Mouse (Mus musculus): ENCODE measurements around the gene Crtam.

Crtam gene

DNA sequence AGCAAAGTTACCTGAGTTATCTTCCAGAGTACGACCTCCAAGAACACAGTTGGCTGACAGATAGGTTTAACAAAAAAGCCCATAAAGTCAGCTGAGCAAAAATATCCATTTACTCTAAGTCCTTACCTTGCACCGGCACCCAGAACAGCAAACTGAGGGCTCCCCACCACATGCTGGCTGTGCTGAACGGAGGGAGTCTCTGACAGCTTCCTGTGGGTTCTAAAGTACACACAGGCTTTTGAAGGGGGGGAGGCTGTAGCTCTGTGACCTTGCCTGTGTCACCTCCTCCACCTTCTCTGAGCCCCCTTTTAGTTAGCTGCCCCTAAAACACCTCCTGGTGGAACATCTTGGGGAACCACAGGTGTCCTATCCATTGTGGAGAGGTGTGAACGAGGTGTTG, at the start of gene Crtam:
Crtam (minus strand) TSS at position 214 of the 400 bp plus-strand sequence.
- no peak for DNase-seq

DNA sequence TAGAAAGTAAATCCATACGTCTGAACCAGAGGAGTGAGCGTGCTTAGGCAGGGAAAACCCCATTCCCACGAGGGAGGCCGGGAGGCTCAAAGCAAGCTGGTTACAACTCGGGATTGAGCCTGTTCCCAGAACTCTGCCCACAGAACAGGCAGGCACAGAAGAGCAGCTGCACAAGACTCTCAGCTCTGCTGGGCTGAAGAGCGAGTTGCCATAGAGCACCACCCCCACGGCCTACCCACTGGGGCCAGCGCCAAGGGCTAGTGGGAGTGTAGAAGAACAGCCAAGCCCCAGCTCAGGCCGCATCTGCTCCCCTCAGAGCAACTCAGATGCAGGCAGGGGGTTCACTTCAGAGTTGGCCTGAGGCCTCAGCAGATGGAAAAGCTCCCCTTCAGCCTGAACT, 49.7 kb upstream of the Crtam start:
- no peak for DNase-seq

DNA sequence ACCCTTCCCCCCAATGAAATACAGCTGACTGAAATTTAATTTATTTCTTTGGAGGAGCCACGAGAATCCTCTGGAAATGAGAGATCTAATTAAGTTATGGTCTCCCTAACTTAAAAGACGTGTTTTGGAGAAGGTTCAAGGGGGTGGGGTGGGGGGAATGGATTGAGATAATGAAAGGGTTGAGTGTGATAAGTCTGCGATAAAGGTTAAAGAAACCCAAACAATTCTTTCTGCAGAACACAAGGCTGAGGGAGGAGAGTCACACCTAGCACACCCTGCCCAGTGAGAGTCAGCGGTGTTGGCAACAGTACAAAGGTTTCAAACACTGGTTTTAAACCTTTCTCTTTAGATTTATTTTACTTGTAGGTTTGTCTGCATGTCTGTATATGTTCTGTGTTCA, 49.0 kb upstream of the Crtam start:
- DNase-seq = no peak

DNA sequence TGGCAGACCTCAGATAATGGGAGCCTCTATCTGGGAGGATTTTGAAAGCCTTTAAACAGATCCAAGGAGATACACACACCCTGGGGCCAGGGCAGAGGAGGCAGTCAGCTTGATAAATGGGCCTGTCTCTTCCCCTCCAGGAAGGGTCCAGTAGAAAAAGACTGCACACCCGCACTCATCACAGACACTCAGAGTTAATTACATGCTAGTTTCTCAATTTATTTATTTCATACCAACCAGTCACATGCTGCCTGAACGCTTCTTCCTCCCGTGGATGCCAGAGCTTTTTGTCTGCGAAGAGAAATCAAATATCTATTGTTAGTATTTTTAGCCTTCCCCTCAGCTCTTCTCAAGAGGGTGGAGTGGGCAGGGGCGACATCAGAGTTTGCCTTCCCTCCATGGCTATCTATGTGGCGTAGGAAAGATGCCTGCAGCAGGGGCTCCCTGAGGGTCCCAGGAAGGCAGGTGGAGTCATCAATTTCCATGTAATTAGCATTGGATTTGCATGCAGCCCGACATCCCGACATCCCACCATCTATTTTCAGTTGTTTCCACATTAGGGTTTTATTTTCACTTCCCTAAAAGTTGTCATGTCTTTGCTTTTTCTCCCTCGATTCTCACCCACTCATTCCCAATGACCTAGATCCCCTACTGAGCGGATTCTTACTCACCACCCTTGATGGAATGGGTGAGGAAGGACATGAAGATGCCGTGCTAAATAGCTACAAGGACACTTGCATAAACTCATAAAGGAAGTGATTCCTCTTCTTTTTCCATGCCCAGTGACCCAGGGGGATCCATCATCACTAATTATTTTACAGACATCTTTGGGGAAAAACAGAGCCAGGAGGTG, 46.9 kb upstream of the Crtam start:
- DNase-seq = no peak

DNA sequence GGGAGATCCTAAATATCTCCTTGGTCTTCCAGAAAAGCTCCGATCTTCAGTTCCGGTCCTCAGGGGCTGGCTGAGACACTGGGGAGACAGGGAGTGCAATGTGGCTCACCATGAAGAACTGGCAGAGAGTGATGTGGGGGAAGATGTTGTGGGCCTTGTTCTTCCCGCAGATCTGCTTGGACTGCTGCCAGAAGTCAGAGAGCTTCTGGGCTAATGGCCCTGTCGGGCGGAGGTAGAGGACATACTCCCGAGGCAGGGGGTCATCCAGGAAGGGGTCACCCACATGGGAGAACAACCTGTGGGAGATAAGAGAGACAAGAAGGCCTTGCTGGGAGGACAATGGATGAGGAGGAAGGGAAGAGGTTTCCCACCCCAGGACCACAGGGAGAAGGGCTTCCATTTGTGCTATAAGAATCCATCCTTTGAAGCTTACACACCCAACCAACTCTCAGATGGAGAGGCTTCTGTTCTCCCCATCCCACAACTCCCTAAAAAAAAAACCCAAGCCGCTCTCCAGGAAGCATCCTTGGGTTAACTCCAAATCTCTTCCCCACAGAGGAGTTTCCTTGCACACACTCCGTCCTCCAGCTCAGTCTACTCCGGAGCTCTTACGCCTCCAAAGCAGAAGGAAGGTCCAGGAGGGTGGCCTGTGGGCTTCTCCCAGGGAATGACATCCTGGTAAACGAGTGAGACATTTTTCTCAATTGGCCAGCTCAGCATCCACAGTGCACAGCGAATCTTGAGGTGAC, 46.1 kb upstream of the Crtam start:
- DNase-seq = no peak

DNA sequence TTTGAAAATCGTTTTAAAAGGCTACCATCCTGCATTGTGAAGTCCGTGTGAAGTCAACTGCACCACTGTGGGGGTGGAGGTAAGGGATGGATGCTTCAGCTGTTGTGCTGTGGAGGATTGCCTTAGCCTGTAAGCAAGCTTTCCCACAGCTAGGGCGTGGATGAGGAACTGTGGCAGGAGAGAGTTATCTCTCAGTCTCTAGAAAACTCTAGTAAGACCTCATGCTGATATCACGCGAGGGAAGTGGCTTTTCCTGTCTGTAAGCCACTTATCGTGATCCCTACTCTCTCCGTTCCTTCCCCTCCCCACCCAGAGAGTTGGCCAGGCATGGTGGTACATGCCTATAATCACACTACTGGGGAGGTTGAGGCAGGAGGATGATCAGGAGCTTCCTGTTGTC, 44.9 kb upstream of the Crtam start:
- DNase-seq = no peak

DNA sequence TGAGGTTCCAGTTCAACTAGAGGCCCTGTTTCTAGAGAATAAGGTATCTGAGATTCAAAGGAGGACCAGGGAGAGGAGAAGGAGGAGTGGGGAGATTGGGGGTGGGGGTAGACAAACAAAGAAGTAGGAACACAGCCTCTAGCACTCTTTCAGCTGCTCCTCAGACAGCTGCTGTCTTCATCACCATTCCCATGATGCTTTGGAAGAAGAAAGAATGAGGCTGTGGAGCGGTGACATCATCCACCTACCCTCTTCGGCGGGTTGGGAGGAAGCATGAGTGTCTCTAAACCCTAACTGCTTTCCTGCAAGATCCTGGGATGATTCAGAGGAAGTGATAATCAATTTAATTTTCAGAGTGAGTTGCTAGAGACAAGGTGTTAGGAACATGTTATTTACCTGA, 44.4 kb upstream of the Crtam start:
- DNase-seq = no peak

DNA sequence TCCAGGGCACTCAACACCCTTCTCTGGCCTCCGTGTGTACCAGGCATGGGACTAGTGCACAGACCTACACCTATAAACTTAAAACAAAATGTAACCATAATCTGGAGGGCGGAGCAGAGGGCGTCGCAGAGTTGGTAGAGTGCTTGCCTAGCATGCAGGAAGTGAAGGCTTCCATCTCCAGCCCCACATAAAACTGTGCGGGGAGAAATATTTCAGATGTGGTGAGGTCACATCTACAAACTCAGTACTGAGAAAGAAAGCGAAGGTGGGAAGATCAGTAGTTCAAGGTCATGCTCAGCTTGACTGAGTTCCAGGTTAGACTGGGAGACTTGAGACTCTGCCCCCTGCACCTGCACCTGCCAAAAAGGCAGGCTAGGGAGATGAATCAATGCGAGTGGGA, 43.8 kb upstream of the Crtam start:
- DNase-seq = no peak

DNA sequence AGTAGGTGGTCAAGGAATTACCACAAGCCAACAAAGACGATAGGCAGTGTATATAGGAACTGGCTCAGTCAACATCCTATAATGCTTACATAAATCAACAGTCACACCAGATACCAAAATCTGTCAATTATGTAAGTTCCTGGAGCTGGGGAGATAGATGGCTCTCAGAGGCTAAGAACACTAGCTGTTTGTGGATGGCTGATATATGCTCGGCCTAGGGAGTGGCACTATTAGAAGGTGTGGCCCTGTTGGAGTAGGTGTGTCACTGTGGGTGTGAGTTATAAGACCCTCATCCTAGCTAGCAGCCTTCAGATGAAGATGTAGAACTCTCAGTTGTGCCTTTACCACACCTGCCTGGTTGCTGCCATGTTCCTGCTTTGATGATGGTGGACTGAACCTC, 43.2 kb upstream of the Crtam start:
- DNase-seq = no peak

DNA sequence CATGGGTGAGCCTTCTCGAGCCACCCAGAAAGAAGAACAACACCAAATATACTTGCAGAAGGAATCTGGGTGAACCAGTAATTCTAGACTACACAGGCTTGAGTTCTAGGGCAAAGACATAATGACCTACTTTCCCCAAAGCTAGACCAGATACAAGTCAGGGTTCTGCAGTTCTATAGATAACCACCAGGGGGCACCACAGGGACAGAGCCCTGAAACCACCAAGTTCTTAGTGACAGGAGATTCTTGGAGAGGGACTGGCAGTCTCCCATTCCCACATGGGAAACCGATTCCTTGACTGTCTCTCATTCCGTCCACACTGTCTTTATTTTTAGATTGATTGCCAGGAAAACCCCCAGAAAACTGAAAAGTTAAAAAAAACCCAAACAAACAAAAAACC, 40.2 kb upstream of the Crtam start:
- peak; percentile 90 for DNase-seq

DNA sequence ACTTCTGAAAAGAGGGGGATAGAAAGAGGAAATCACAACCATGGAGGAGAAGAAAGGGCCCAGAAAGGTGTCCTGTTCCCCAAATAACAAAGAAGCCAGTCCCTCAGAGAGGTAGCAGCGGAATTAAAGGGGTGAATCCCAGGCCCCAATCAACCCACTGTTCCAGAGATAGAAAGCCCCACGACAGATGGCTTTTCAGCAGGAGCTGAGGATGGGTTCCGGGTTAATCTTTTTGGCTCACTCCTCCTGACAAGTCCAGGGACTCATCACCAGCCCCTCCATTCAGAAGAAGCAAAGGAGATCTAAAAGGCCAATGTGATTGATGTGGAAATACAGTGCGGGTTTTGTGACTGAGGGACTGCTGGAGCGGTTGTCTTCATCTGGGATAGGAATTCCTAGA, 39.2 kb upstream of the Crtam start:
- no peak for DNase-seq

DNA sequence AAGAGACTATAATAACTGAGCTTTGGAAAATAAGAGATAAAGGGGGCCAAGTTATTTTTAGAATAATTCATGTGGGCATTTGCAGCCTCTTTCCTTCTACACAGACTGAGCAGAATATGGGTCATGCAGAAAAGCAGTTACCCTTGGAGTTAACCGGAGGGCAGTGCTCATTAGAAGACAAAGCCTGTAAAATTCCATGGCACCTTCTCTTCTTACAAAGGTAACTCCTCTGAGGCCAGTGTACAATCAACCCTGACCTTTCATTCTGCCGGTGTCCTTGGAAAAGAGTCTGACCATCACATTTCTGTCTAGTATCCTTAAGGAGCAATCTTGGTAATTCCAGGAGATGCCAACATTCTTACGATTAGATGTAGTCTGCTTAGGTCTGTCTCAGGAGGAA, 37.0 kb upstream of the Crtam start:
- DNase-seq = no peak

DNA sequence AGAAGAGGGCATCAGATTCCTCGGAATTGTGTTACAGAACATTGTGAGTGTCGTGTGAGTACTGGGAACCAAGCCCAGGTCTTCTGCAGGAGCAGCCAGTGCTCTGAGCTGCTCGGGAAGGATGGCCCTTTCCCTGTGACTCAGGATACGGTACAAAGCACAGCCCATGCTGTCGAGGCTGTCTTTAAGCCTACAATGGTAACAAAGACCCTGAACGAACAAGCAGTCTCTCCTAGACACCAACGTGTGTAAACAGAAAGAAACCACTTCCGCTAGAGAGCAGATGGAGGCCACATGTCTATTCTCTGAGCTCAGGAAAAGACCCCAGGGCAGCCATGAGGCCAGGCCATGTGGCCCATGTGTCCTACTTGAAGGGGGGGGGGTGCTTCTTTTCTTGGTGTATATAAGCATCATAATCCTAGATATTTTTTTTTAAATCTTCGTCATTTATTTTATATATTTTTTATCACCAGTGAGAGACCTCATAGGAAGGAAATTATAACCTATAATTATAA, 33.8 kb upstream of the Crtam start:
- no peak for DNase-seq

DNA sequence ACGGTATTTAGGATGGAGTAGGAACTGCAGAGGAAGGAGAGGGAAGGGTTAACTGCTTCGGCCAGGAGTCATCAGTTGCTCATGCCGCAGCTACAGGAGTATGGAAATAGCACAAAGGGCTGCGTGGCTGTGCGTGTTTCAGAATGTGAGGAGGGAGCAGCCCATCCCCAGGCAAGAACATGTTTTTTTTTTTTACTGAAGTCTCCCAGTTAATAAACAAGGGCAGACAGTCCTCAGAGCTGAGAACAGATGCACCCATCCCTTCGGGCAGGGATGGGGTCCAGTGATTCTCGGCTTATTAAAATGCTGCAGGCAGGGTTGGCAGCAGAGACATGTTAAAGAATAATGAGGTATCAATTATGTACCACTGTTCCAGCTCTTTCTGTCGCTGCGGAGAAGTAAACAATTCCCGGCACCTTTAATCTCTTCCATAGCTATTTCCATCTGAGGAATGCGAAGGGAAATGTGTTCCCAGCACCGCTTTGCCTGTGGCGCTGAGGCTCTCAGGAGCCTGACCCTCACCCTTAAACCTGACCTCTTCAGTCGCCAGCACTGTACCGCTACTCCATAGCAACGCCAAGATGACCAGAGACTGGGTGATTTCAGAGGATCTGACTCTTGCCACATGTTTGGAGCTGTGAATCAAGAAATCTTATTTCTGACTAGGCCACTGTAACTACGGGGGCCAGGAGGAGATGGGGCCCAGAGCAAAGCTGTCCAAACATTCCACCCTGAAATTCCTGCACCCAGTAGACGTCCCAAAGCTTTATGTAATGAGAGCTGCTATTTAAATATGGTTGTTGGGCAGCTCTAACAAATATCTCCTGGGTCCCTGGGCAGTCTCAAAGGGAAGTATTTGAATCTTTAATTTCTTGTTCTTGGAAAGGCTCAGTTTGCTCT, 27.4 kb upstream of the Crtam start:
- peak; percentile 52 for DNase-seq

DNA sequence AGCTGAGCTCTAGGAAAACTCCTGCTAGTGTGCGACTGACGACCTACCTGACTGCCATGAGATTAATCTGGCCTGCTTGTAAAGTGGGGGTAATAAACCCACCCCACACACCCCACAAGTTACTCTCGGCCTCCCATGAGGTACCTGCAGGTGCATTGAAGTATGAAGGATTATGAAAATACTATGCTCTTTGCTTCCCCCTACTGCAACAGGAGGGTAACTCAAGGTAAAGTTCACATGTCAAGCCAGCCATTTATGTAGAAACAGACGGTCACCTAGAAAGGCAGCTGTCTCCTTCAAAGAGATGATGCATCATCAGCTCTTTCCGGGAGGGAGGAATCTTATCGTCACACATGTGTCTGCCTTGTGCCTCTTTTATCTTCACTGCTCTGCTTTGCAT, 25.4 kb upstream of the Crtam start:
- DNase-seq = no peak

DNA sequence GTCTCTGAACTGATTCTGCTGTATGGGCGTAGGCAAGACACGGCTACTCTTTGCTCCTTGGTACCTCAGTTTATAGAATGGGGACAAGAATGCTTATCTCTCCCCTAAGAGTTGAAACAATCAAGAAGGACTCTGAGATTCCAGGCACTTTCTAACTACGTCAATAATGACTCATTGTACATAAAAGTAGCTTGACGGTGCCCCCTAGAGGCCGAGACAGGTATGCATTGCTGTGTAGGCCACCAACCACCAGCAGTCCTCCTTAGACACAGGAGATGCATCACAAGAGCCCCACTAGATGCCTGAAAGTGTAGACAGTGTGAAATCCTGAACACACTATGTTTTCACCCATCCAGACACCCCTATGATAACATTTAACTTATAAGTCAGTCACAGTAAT, 24.0 kb upstream of the Crtam start:
- DNase-seq = peak; percentile 60

DNA sequence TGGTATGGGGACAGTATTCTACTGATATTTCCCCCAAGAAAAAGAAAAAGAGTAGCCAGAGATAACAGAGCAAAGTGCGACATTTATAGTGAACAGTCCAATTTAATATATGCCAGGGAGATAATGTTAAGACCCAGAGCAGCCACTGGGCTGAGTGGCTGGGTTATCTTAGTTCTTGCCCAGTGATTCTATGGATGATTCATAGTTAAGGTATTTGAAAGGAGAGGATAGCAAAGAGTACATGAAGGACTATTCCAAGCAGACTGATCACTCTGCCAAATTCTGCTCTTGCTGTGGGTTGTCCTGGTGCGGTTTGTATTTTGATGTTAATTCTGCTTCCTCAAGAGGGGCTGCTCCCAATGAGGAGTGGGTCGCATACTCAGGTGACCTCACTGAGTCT, 17.3 kb upstream of the Crtam start:
- no peak for DNase-seq

DNA sequence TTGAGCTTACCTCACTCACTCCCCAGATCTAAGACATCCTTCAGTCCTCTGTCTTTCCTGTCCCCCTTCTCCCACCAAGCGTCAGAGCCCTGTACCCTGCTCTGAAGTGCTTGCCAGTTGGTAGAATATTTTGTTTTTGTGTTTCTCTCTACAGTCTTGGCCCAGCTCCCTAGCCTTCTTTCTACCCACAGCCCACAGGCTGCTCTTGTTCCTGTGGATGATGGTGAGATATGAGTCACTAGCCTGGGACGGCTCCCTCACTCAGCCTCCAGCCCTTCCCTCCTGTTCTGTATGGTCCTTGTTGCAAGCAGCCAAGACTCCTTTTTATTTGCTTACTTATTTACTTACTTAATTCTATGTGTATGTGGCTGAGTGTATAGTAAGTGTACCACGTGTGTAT, 16.1 kb upstream of the Crtam start:
- no peak for DNase-seq

DNA sequence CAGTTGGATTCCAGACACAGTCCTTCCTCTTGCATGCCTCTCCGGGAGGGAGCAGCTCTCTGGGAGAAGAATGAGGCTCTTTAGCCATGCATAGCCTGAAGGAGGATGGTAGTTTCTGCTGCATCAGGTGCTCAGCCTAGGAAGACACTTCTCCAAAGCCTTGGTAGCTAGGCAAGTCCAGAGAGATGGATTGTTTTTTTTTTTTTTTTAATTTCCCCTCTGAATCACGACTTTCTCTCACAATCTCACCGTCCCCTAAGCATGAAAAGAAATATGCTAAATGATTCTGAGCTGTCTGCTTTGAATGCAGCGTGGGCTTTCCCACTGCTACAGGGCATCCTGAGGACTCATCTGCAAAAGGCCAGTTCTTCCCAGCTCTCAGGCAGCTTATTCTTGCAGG, 10.1 kb upstream of the Crtam start:
- DNase-seq = no peak

DNA sequence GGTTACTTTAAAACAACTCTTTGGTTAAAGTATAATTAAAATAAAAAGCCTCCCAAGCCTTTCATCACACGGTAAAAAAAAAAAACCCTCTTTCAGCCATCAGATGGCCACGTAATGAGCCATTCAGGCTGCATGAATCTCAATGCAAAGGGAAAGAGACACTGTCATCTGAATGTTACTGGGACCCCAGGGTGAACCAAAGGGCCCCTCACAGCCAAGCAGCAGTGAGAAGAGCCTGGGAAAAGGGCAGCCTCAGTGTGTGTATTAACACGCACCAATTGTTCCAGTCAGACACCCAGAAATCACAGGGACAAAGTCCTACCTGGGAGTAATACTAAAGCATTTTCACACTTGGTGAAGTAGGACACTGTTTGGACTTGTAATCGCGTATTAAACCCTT, 8.0 kb upstream of the Crtam start:
- no peak for DNase-seq

DNA sequence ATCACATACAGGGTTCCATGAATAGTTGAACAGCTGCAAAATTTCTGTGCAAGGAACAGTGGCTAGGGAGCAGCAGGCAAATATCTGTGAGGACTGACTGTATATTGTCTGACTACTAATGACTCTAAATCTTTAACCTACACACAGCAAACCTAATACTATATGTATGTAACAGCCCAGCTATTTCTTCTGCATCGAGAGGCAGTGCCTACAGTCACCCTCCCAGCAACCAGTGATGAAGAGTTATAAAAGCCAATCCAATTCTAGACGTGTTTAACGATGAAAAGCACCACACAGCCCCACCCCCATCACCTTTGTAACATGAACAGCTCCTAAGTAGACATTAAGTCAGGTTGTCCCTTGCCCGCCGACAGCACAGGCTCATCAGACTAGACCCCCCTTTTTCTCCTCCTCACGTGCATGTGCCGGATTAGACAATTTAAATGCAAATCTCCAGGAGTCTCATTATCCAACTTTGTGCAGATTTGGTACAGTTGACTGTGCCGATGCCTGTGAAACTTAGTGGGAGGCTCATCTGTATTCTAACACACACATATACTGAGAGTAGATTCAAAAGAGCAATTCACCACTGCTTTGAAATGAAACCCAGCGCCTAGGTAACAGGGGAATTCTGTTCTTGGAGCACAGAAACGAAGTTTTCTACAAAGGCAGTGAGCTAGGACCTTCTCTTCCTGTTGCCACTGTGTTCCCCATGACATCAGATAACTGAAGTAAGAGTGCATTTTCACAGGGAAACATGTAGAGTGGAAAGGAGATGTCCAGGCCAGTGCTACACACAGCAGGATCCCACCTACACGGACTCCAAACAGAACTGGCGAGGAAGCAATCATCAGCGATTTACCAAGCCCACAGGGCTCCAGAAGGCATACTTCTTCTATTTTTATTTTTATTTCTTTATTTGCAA, 7.3 kb upstream of the Crtam start:
- DNase-seq = no peak

DNA sequence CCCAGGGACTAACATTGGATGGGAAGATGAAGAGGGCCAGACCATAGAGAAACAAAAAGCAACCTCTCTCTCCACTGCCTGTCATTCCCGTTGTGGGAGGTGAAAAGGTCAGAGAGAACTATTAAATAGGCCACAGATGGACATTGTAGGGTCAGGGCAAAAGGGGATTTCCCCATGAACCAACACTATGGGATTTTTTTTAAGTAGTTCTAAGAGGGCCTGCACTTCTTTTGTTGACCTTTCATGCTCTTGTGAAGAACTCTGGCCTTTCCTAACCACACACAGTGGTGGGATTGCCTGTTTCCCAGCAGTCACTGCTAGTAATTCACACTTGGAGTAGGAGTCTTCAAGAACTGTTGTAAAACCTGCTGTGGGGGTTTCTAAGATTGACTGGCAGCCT, 3.4 kb upstream of the Crtam start:
- no peak for DNase-seq

Data from lung, postnatal 10 days (tissue).